Mouse (Mus musculus): ENCODE results near the gene Pom121.
"Not testable (repeated sequence)": the region's sequence is repeated elsewhere in the genome, so short reads cannot be mapped to it uniquely, and the experiment has no call there.

Gene Pom121

GRCm38 (mm10) chr5:135394004-135394823, at the start of gene Pom121:
Pom121 (minus strand) TSS chr5:135394546.
- no peak for DNase-seq (ENCODE audit: low spot score)

DNA sequence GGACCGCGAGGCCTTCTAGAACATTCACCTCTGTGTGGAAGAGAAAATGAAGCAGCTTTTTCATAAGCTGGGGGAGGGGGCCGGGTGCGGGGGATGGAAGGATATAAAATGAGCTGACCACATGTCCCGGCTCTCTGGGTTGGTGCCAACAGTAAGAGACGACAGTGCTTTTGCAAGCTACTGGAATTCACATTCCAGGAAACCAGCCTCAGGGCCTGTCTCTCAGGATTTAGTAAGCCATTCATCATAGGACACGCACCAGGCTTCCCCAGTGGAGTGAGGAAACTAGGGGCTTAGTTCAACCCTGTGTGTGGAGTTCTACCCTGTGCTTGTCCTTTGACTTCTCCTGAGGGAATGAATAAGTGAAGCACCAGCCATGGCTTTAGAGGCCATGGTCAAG, 48.1 kb upstream of the Pom121 start:
- DNase-seq (ENCODE audit: low spot score) = no peak

- DNase-seq (ENCODE audit: low spot score) = no peak
These were observed 40.7 kb upstream of the Pom121 start for GRCm38 (mm10) chr5:135435039-135435438.

DNA sequence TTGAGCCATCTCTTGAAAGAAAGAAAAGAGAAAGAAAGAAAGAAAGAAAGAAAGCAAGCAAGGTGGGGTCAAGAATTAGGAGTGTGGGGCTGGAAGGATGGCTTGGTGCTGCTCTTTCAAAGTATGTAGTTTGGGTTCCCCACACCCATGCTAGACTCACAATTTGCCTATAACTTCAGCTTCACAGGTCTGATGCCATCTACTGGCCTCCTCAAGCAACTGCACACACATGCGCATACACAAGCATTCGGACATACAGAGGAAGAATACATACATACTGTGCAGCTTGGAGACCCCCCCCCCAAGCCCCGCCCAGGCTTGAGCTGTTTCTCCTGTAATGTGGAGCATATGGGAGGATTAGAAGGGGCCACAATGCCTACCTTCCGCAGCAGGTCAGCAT, 39.5 kb upstream of the Pom121 start:
- DNase-seq (ENCODE audit: low spot score) = no peak

DNA sequence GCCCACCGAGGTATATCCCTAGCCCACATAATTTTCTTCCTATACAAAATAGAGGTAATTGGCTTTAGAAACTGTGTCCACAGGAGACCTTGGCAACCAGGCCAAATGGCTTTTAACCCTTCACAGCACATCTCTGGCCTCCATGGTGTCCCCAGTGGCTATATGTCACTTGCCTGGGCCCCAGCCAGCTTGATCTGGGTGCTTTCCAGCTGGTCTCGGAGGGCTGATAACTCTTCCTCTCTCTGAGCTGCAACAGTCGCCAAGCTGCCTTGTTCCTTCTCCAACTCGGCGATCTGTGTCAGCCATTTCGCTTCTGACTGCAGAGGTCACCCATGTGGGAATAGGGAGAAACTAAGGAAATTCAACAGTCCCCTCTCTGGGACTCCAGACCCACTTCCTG, 36.8 kb upstream of the Pom121 start:
- no peak for DNase-seq (ENCODE audit: low spot score)

DNA sequence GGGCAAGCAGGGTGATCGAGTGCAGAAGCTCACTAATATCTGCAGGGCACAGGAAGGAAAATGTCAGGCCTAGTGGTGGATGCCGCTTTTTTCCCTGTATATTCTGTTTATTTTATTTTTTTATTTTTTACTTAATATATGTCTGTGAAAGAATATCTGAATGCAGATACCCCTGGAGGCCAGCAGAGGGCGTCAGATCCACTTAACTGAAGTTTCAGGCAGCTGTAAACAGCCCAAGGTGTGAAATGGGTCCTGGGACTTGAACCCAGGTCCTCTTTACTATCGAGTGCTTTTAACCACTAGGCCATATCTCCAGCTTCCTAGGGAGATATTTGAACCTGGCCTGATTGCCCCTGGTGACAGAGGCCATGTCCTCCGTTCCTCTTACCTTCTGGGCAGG, 34.4 kb upstream of the Pom121 start:
- DNase-seq (ENCODE audit: low spot score) = no peak

DNA sequence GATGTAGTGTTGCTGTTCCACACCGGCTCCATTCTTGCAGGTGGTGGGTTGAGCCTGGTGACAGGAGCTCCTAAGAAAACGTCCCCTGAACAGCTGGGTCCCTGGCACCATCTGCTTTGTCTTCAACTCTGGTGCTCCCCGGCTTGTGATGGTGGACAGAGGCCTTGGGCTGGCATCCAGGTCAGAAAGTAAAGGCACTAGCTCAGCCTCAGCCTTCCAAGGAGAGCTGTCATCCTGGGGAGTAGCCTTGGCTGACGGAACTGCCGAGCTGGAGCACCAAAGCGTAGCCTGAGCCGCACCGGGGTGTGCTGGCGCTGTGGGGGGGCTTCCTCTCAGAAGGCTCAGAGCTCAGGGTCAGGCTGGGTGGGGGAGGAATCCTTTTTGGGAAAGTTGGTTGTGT, 15.9 kb upstream of the Pom121 start:
- DNase-seq (ENCODE audit: low spot score) = no peak

GRCm38 (mm10) chr5:135408114-135408513, 13.8 kb upstream of the Pom121 start:
- no peak for DNase-seq (ENCODE audit: low spot score)

DNA sequence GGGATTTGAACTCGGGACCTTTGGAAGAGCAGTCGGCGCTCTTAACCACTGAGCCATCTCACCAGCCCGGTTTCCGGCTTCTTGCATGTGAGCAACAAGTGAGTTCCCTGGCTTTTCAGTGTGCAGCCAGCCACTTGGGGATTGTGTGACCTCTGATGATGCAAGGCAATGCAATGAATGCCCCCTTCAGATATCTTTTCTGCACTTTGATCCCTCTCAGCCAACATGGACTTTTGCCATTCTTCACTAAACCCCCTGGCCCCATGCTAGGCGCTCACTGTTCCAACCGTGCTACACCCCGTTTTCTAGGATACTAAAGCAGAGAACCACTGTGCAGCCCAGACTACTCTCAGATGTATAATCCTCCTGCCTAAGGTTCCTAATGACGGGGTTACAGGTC, 11.1 kb upstream of the Pom121 start:
- no peak for DNase-seq (ENCODE audit: low spot score)

DNA sequence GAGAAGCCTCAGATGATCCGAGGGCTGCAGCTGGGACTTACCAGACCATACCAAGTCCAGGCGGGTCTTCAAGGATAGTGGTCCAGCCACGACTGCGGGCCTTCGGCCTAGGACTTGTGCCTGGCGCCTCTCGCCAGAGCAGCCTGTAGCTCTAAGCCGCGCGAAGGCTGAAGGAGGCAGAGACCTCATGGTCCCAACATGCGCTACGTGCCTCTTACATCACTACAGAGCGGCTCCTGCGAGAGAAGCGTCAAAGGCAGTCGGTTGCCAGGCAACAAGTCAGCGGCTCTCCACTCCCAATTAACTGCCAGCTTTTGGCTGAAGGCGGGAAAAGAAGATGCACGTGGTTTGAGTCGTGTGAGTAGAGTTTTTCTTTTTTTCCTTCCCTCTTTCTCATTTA, 10.3 kb upstream of the Pom121 start:
- no peak for DNase-seq (ENCODE audit: low spot score)

GRCm38 (mm10) chr5:135400244-135400643, 5.9 kb upstream of the Pom121 start:
- peak; percentile 59 for DNase-seq (ENCODE audit: low spot score)

- DNase-seq (ENCODE audit: low spot score) = no peak
These were observed 5.0 kb upstream of the Pom121 start for GRCm38 (mm10) chr5:135399382-135399781.

- peak; percentile 25 for DNase-seq (ENCODE audit: low spot score)
These were observed 1.5 kb upstream of the Pom121 start for GRCm38 (mm10) chr5:135395826-135396225.

DNA sequence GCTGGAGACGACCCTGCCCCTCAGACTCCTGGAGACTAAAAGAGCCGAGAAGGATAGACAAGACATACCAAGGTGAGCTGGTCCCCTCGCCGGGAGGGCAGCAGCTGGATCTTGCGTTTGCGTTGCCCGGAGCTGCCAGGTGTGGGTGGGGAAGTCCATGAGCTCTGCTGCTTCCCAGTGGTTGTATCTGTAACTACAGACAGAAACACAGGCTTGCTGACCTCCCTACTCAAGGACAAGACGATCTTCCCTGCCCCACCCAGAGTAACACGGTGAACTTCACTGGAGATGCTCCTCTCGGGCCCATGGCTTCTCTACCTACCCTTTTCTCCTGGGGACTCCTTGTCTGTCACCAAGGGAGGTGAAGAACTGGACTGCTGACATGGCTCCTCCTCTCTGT, 10.6 kb downstream of the Pom121 start:
- no peak for DNase-seq (ENCODE audit: low spot score)

- DNase-seq (ENCODE audit: low spot score) = no peak
These were observed 11.6 kb downstream of the Pom121 start for GRCm38 (mm10) chr5:135382746-135383145.

DNA sequence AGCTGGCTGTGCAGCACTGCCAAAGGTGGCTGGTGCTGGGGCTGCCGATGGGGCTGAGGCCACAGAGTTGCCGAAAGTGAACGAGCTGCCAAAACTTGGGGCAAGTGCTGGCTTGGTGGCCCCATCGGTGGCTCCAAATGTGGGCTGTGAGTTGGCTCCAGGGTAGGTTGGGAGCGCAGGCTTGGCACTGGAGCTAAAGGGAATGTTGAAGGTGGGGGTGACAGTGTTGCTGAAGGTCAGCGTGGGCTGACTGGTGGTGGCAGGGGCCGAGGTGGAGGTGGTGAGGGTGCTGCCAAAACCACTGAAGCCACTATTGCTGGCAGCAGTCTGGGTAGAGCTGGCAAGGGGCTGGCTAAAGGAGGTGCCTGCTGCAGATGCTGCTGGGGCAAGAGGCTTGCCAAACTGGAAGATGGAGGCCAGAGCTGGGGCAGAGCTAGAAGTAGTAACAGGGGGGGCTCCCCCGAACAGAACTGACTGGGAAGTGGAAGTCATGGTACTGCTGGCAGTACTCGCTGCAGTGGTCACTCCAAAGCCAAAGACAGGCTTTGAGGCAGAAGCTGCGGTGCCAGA, 12.9 kb downstream of the Pom121 start:
- DNase-seq (ENCODE audit: low spot score) = no peak

DNA sequence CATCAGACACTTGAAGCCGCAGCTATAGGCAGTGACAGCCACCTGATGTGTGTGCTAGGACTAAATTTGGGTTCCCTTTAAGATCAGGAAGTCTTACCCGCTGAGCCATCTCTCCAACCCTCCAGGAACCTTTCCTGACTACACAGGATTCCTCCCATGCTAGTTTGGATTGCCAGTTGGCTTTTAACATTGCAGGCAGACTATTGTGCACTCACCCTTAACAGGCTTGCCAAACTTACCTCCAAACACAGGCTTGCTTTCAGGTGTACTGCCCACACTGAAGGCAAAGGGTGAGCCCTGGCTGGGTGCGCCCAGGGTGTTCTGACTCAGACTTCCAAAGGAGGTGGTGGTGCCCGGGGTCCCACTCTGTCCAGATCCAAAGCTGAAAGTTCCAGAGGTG, 13.7 kb downstream of the Pom121 start:
- DNase-seq (ENCODE audit: low spot score) = no peak

- DNase-seq (ENCODE audit: low spot score) = no peak
These were observed 18.0 kb downstream of the Pom121 start for GRCm38 (mm10) chr5:135376341-135376740.

DNA sequence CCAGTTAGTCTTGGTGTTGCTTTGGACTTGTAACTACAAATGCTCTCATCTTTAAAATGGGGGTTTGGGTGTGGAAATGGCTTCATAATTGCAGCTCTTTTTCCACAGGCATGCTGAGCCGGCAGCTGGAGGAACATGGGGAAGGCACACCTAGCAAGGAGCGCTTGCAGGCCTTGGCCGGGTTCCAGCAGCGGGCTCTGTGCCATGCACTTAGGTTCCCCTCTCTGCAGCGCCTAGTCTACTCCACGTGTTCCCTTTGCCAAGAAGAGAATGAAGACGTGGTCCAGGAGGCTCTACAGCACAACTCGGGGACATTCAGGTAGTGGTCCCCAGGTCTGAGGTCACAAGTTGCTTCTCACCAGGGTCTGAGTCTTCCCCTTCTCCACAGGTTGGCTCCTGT, 19.2 kb downstream of the Pom121 start:
- no peak for DNase-seq (ENCODE audit: low spot score)

DNA sequence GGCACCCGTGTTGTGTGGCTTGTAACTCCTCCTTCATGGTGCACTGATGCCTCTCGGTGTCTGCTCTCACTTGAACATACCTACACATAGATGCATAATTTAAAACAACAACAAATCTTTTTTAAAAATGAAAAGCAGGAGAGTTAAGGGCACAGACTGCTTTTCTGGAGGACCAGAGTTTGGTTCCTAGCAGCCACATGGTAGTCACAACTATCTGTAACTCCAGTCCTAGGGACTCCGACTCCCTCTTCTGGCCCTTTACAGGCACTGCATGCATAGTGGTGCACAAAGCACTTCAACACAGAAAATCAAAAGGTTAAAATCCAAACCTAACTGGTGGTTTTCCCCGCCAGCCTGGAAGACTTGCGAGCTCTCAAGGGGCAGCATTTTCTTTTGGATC, 20.7 kb downstream of the Pom121 start:
- DNase-seq (ENCODE audit: low spot score) = no peak

DNA sequence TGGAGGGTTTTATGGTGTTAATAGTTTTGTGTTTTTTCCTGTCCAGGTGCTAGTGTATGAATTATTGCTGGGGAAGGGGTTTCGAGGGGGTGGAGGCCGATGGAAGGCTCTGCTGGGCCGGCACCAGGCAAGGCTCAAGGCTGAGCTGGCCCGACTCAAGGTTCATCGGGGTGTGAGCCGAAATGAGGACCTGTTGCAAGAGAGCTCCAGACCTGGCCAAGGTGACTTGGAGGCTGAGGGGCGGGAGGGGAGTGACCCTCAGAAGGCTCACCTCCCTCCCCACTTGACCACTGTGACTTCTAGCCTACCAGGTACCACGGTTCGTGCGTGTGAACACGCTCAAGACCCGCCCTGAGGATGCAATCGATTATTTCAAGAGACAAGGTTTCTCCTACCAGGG, 23.2 kb downstream of the Pom121 start:
- DNase-seq (ENCODE audit: low spot score) = no peak

DNA sequence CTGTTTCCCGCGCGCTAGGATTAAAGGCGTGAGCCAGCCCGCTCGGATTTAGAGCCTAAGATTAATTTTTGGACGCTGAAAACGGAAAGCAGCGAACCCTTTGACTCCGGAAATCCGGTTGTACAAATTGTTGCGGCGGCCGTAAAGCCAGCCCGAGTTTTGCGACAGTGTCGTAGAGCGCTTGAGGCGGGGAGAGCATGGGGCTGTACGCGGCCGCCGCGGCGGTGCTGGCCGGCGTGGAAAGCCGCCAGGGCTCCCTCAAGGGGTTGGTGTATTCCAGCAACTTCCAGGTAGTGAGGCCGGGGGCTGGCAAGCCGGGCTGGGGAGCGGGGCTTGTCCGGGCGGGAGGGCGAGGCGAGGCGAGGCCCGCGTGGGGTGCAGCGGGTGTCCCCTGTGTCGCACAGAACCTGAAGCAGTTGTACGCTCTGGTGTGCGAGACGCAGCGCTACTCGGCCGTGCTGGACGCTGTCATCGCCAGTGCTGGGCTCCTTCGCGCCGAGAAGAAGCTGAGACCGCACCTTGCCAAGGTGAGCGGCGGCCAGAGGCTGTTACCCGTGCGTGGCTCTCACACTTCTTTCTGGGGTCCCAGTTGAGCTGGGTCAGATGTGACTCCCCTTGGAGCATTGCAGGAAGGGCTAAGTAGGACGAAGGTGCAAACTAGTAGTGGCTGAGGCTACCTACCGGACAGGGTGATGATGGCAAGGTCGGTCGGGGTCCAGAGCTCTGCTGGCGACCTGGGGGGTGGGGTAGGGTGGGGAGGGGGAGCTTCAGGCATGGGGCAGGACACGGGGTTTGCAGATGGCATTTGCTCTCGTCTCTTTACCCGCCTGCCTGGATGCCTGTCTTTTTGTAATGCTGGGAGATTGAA, 24.3 kb downstream of the Pom121 start, which contains the start of gene Nsun5:
Nsun5 (plus strand) TSS at position 167 of the 868 bp plus-strand sequence.
- DNase-seq (ENCODE audit: low spot score) = peak; percentile 87

DNA sequence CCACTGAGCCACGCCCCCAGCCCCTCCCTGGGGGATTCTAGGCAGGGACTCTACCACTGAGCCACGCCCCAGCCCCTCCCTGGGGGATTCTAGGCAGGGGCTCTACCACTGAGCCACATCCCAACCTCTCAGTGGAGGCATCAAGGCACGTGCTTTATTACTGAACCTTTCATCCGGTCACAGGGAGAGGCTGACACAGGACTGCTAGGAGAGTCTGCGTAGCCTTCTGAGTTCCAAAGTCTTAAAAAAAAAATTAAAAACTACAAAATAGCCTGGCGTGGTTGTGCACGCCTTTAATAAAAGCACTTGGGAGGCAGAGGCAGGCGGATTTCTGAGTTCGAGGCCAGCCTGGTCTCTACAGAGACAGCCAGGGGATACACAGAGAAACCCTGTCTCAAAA, 25.1 kb downstream of the Pom121 start:
- not testable (repeated sequence) for DNase-seq (ENCODE audit: low spot score)

Data from layer of hippocampus, adult 9-10 months (tissue).